21 mouse cellular contexts compared by ENCODE assay signal in genomic region chr15:84588371-84588821, GRCm38 (mm10). TPM values are rescaled to one million over a fixed set of nuclear protein-coding genes. Genes with fewer than 3 reads are reported as not detected.
A peak's percentile ranks its signal among the peaks of the same experiment; 100 is the strongest.
DNase-seq lines count a peak whose midpoint lies in the region; ATAC-seq lines count a peak whose summit lies in the region.
"Had no signal": no experiment of that assay in that cellular context is flagged by ENCODE, and none has a peak within 500 bp of the region (broad histone marks: within the 10 kb centered on the region; RNA-seq: fewer than 3 reads in every experiment).

No protein-coding gene starts in this region.

- H3K4me3 ChIP-seq in forebrain, embryonic 10.5 days = no peak overlapping the region
- no peak overlapping the region for H3K4me3 ChIP-seq in forebrain, embryonic 15.5 days
- no peak overlapping the region for H3K4me3 ChIP-seq in lung, embryonic 15.5 days
- H3K4me3 ChIP-seq: embryonic facial prominence, embryonic 10.5 days; heart, embryonic 10.5 days; neural tube, embryonic 12.5 days had no signal

- H3K4me1 ChIP-seq in forebrain, embryonic 10.5 days = peaks cover 37% of the 10 kb centered on the region
- peaks cover 33% of the 10 kb centered on the region for H3K4me1 ChIP-seq in forebrain, embryonic 15.5 days
- peaks cover 22% of the 10 kb centered on the region for H3K4me1 ChIP-seq in lung, embryonic 15.5 days

- no peak overlapping the region for H3K9ac ChIP-seq in forebrain, embryonic 15.5 days (replicated peaks)
- H3K9ac ChIP-seq in lung, embryonic 15.5 days = no peak overlapping the region
- H3K9ac ChIP-seq: neural tube, embryonic 12.5 days had no signal

- H3K36me3 ChIP-seq in forebrain, embryonic 10.5 days (replicated peaks) = no peaks in the 10 kb centered on the region
- no peaks in the 10 kb centered on the region for H3K36me3 ChIP-seq in forebrain, embryonic 15.5 days
- no peaks in the 10 kb centered on the region for H3K36me3 ChIP-seq in lung, embryonic 15.5 days
- H3K36me3 ChIP-seq: embryonic facial prominence, embryonic 10.5 days; heart, embryonic 10.5 days; neural tube, embryonic 12.5 days had no signal

- no peak for ATAC-seq in forebrain, embryonic 15.5 days (replicated peaks)
- ATAC-seq in lung, embryonic 15.5 days (ENCODE audit: borderline replicate concordance, extremely low read depth, low FRiP score, low TSS enrichment) = peak; percentile 47; the same call in 1 of the 2 replicates
- ATAC-seq: inflammation-experienced regulatory T-cells, adult 6 months; Patski had no signal

- peak overlapping the region; percentile 62 for H3K27ac ChIP-seq in forebrain, embryonic 10.5 days
- H3K27ac ChIP-seq in forebrain, embryonic 15.5 days (replicated peaks) = no peak overlapping the region
- peak overlapping the region; percentile 53; the same call in 1 of the 2 replicates for H3K27ac ChIP-seq in lung, embryonic 15.5 days
- H3K27ac ChIP-seq: embryonic facial prominence, embryonic 10.5 days; heart, embryonic 10.5 days; neural tube, embryonic 12.5 days had no signal

- H3K4me2 ChIP-seq in forebrain, embryonic 15.5 days (replicated peaks) = no peak overlapping the region
- H3K4me2 ChIP-seq in lung, embryonic 15.5 days = no peak overlapping the region
- H3K4me2 ChIP-seq: liver, embryonic 11.5 days; neural tube, embryonic 12.5 days had no signal

- peaks cover 22% of the 10 kb centered on the region for H3K27me3 ChIP-seq in forebrain, embryonic 10.5 days (ENCODE audit: poor library complexity, severe bottlenecking)
- no peaks in the 10 kb centered on the region for H3K27me3 ChIP-seq in forebrain, embryonic 15.5 days
- no peaks in the 10 kb centered on the region for H3K27me3 ChIP-seq in lung, embryonic 15.5 days
- H3K27me3 ChIP-seq: neural tube, embryonic 12.5 days had no signal

- no peak for DNase-seq in forebrain, embryonic 10.5 days (ENCODE audit: extremely low spot score, low spot score)
- DNase-seq in lung, adult 18-20 months = no peak
- DNase-seq in MN1 (ENCODE audit: low spot score) = peak; percentile 75
- peak; percentile 36 to 60 for DNase-seq in adrenal gland, postnatal 36 days
- no peak for DNase-seq in cerebellum, adult 11-12 months
- DNase-seq in heart, adult 9 months (ENCODE audit: low spot score in 2 of 2) = no peak
- DNase-seq: cerebellum, postnatal 36 days; gastrocnemius, postnatal 10 days; layer of hippocampus, postnatal 36 days; left cerebral cortex, postnatal 4 days; lung, postnatal 14 days; right cerebral cortex, adult 18-20 months; thymus, postnatal 36 days had no signal

- 66% methylated on average over 4 of the region's 4 CpGs for WGBS in forebrain, embryonic 10.5 days
- WGBS in forebrain, embryonic 15.5 days = 30% methylated on average over 4 of the region's 4 CpGs
- WGBS in lung, embryonic 15.5 days = 30% methylated on average over 4 of the region's 4 CpGs

- H3K9me3 ChIP-seq in forebrain, embryonic 10.5 days = no peaks in the 10 kb centered on the region
- no peaks in the 10 kb centered on the region for H3K9me3 ChIP-seq in forebrain, embryonic 15.5 days
- no peaks in the 10 kb centered on the region for H3K9me3 ChIP-seq in lung, embryonic 15.5 days
- H3K9me3 ChIP-seq: embryonic facial prominence, embryonic 10.5 days; heart, embryonic 10.5 days; neural tube, embryonic 12.5 days had no signal

RNA-seq across cellular contexts. Expression of gene Rtl6, which starts 30.8 kb away (rescaled TPM):
- 25.5 and 26.9 TPM in 2 replicates for polyA plus RNA-seq in forebrain, embryonic 10.5 days (2016; fragmentation: Nextera tagmentation; extraction: Ambion mirVana)
- 65.1 and 68.2 TPM in 2 replicates for polyA plus RNA-seq in forebrain, embryonic 15.5 days (2015; fragmentation: Nextera tagmentation; extraction: Ambion mirVana)
- 11.0 and 11.4 TPM in 2 replicates for polyA plus RNA-seq in lung, embryonic 15.5 days (2015; fragmentation: Nextera tagmentation; extraction: Ambion mirVana)
- total RNA-seq in adrenal gland, postnatal 36 days (2021) = 1 to 10 TPM; 4.1 to 7.1 TPM

Comparison
In these comparisons a context has a peak if more than half of its experiments do, and no peak if none do; other contexts are left out.
1. DNase-seq: peak in MN1 (single experiment) and adrenal gland, postnatal 36 days (2 of 2); none in forebrain, embryonic 10.5 days (single experiment), lung, adult 18-20 months (0 of 2), cerebellum, adult 11-12 months (single experiment) and heart, adult 9 months (0 of 2).